Mouse (Mus musculus): Measurements from ENCODE around the gene Olfr1495. TPM values are rescaled to one million over a fixed set of nuclear protein-coding genes. Genes with fewer than 3 reads are reported as not detected.
"Not testable (repeated sequence)": the region's sequence is repeated elsewhere in the genome, so short reads cannot be mapped to it uniquely, and the experiment has no call there.

The Olfr1495 gene
- polyA plus RNA-seq (2012; rRNA removed) = not detected in 2 replicates

DNA sequence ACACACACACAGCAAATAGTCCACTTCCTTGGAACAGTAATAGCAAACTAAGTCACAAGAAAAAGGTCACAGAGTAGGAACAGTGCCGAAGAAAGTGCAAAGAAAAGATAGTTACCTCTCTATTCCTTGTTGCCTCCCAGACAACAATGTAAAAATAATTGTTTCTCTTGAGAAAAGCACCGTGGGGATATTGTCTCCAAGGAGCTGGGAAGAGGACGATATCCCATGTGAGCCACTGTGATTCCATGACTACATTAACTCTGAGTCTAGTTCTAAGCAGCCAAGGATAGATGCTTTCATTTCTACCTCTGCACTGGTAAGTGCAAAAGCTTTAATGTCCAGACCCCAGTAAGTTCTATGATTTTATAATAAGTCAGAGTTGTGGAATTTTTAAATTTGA lies at the start of gene Olfr1495:
Gene Olfr1495, plus strand, starts transcription at position 301 of the 400 bp plus-strand sequence.
- Histone ChIP-seq H3K4me1 (ENCODE audit: control insufficient read depth, insufficient read depth, low read length) (no peaks in the 10 kb centered on the region), H3K36me3 (ENCODE audit: control insufficient read depth, insufficient read depth, low read length) (no peaks in the 10 kb centered on the region), H3K27ac (ENCODE audit: control insufficient read depth, insufficient read depth, low read depth, low read length) (no peak within 1 kb of the TSS), H3K27me3 (ENCODE audit: control insufficient read depth, insufficient read depth, low read length) (no peaks in the 10 kb centered on the region), H3K4me3 (ENCODE audit: control insufficient read depth, low read depth, low read length) (no peak within 1 kb of the TSS)
- TF ChIP-seq CTCF (IDR thresholded peaks at IDR 0.05; ENCODE audit: control insufficient read depth, insufficient read depth, insufficient replicate concordance, low read depth, low read length) (no peak), POLR2A (IDR thresholded peaks at IDR 0.05; ENCODE audit: control insufficient read depth, low read depth, low read length) (no peak)

DNA sequence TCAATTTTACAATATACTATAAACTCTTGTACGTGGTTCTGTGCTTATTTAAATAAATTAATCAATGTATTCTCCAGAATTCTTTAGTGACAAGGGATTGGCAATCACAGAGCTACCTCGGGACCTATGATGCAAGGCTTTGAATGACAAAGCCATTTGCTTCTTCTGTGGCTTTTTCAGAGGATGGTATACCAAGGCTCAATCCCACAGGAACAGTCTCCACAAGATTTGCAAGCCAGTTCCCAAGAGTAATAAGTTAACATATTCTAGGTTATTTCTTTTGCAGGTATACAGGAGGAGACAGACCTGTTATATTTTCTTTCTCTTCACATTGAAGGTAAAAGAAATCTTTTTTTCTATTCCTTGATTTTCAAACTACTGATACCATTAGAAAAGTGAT lies 41.4 kb upstream of the Olfr1495 start, which contains the start of gene Olfr1493-ps1:
Gene Olfr1493-ps1, plus strand, starts transcription at position 301 of the 400 bp plus-strand sequence.
- Histone ChIP-seq H3K4me3 (ENCODE audit: control insufficient read depth, low read depth, low read length) (no peak within 1 kb of the TSS), H3K27ac (ENCODE audit: control insufficient read depth, insufficient read depth, low read depth, low read length) (no peak within 1 kb of the TSS), H3K36me3 (ENCODE audit: control insufficient read depth, insufficient read depth, low read length) (no peaks in the 10 kb centered on the region), H3K4me1 (ENCODE audit: control insufficient read depth, insufficient read depth, low read length) (no peaks in the 10 kb centered on the region), H3K27me3 (ENCODE audit: control insufficient read depth, insufficient read depth, low read length) (no peaks in the 10 kb centered on the region)
- TF ChIP-seq POLR2A (IDR thresholded peaks at IDR 0.05; ENCODE audit: control insufficient read depth, low read depth, low read length) = no peak
- TF ChIP-seq CTCF (IDR thresholded peaks at IDR 0.05; ENCODE audit: control insufficient read depth, insufficient read depth, insufficient replicate concordance, low read depth, low read length) = no peak

DNA sequence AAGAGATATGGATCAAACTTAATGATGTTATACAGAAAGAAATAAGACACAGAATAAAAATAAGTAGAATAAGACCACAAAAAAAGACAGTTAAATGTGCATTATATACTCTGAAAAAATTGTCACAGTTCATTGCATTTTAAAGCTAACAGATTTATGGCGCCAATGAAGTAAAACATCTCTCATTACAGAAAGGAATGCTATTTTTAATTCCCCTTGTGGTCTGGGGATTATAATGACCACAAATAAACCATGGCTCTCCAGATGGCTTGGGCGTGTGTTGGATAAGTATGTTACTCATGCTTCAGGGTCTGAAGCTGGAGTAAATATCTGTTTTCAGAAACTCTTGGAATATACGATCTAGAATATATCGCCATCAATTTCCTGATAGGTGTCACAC lies 25.0 kb upstream of the Olfr1495 start, which contains the start of gene Olfr1494:
Gene Olfr1494, plus strand, starts transcription at position 301 of the 400 bp plus-strand sequence.
- Histone ChIP-seq H3K27ac (ENCODE audit: control insufficient read depth, insufficient read depth, low read depth, low read length) (no peak within 1 kb of the TSS), H3K27me3 (ENCODE audit: control insufficient read depth, insufficient read depth, low read length) (no peaks in the 10 kb centered on the region), H3K4me1 (ENCODE audit: control insufficient read depth, insufficient read depth, low read length) (no peaks in the 10 kb centered on the region), H3K36me3 (ENCODE audit: control insufficient read depth, insufficient read depth, low read length) (no peaks in the 10 kb centered on the region), H3K4me3 (ENCODE audit: control insufficient read depth, low read depth, low read length) (no peak within 1 kb of the TSS)
- TF ChIP-seq POLR2A (IDR thresholded peaks at IDR 0.05; ENCODE audit: control insufficient read depth, low read depth, low read length) (no peak), CTCF (IDR thresholded peaks at IDR 0.05; ENCODE audit: control insufficient read depth, insufficient read depth, insufficient replicate concordance, low read depth, low read length) (no peak)

GRCm38 (mm10) chr19:13749366-13749765 lies 15.0 kb upstream of the Olfr1495 start:
- TF ChIP-seq POLR2A (IDR thresholded peaks at IDR 0.05; ENCODE audit: control insufficient read depth, low read depth, low read length) (no peak), CTCF (IDR thresholded peaks at IDR 0.05; ENCODE audit: control insufficient read depth, insufficient read depth, insufficient replicate concordance, low read depth, low read length) (no peak)
- Histone ChIP-seq H3K36me3 (ENCODE audit: control insufficient read depth, insufficient read depth, low read length) (no peaks in the 10 kb centered on the region), H3K27ac (ENCODE audit: control insufficient read depth, insufficient read depth, low read depth, low read length) (no peak overlapping the region), H3K4me3 (ENCODE audit: control insufficient read depth, low read depth, low read length) (no peak overlapping the region), H3K4me1 (ENCODE audit: control insufficient read depth, insufficient read depth, low read length) (no peaks in the 10 kb centered on the region), H3K27me3 (ENCODE audit: control insufficient read depth, insufficient read depth, low read length) (no peaks in the 10 kb centered on the region)

DNA sequence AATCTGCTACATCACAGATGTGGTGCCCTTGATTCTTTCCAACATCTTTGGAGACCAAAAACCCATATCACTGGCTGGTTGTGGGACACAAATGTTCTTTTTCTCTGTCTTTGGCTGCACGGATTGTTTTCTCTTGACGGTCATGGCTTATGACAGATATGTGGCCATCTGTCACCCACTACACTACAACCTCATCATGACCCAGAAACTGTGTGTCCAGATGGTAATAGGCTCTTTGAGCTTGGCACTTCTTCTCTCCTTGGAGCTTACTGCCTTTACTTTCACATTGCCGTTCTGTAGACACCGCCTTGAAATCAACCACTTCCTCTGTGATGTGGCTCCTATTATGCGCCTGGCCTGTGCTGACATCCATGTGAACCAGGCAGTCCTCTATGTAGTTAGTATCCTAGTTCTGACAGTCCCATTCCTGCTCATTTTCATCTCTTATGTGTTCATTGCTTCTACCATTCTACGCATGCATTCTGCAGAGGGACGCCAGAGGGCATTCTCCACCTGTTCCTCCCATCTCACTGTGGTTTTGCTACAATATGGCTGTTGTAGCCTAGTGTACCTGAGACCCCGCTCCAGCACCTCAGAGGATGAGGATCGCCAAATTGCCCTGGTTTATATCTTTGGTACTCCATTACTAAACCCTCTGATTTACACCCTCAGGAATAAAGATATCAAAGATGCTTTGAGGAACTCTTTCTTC lies 4.3 kb downstream of the Olfr1495 start:
- H3K4me3 ChIP-seq (ENCODE audit: control insufficient read depth, low read depth, low read length) = no peak overlapping the region
- TF ChIP-seq POLR2A (IDR thresholded peaks at IDR 0.05; ENCODE audit: control insufficient read depth, low read depth, low read length) (no peak), CTCF (IDR thresholded peaks at IDR 0.05; ENCODE audit: control insufficient read depth, insufficient read depth, insufficient replicate concordance, low read depth, low read length) (no peak)
- no peaks in the 10 kb centered on the region for H3K4me1 ChIP-seq (ENCODE audit: control insufficient read depth, insufficient read depth, low read length)
- H3K27ac ChIP-seq (ENCODE audit: control insufficient read depth, insufficient read depth, low read depth, low read length) = no peak overlapping the region
- H3K27me3 ChIP-seq (ENCODE audit: control insufficient read depth, insufficient read depth, low read length) = no peaks in the 10 kb centered on the region
- H3K36me3 ChIP-seq (ENCODE audit: control insufficient read depth, insufficient read depth, low read length) = no peaks in the 10 kb centered on the region

DNA sequence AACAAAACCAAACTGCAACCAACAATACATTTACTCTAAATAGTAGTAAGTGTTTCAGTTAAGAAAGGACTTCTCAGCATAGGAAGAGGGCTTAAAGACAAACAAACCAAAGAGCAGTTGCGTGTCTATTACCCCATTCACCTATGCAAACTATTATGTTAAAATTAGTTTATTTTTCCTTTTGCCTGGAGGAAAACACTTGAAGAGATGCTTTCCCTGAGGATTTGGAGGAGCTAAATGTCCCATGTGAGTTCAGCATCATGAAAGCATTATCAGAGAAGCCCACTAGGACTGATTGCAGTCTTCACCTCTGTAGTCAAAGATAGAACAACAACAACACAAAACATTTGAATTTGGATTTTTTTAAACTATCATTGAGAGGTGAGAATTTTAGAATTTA lies 13.2 kb downstream of the Olfr1495 start, which contains the start of gene Olfr1496:
Gene Olfr1496, plus strand, starts transcription at position 301 of the 400 bp plus-strand sequence.
- H3K27me3 ChIP-seq (ENCODE audit: control insufficient read depth, insufficient read depth, low read length) = no peaks in the 10 kb centered on the region
- H3K27ac ChIP-seq (ENCODE audit: control insufficient read depth, insufficient read depth, low read depth, low read length) = no peak within 1 kb of the TSS
- H3K36me3 ChIP-seq (ENCODE audit: control insufficient read depth, insufficient read depth, low read length) = no peaks in the 10 kb centered on the region
- no peak within 1 kb of the TSS for H3K4me3 ChIP-seq (ENCODE audit: control insufficient read depth, low read depth, low read length)
- TF ChIP-seq POLR2A (IDR thresholded peaks at IDR 0.05; ENCODE audit: control insufficient read depth, low read depth, low read length) (no peak), CTCF (IDR thresholded peaks at IDR 0.05; ENCODE audit: control insufficient read depth, insufficient read depth, insufficient replicate concordance, low read depth, low read length) (no peak)
- no peaks in the 10 kb centered on the region for H3K4me1 ChIP-seq (ENCODE audit: control insufficient read depth, insufficient read depth, low read length)

- TF ChIP-seq POLR2A (IDR thresholded peaks at IDR 0.05; ENCODE audit: control insufficient read depth, low read depth, low read length) (no peak), CTCF (IDR thresholded peaks at IDR 0.05; ENCODE audit: control insufficient read depth, insufficient read depth, insufficient replicate concordance, low read depth, low read length) (no peak)
- Histone ChIP-seq H3K27ac (ENCODE audit: control insufficient read depth, insufficient read depth, low read depth, low read length) (no peak within 1 kb of the TSS), H3K27me3 (ENCODE audit: control insufficient read depth, insufficient read depth, low read length) (no peaks in the 10 kb centered on the region), H3K36me3 (ENCODE audit: control insufficient read depth, insufficient read depth, low read length) (no peaks in the 10 kb centered on the region), H3K4me1 (ENCODE audit: control insufficient read depth, insufficient read depth, low read length) (no peaks in the 10 kb centered on the region), H3K4me3 (ENCODE audit: control insufficient read depth, low read depth, low read length) (peak within 1 kb of the TSS; percentile 10; the same call in 1 of the 2 replicates)
Measured at GRCm38 (mm10) chr19:13798102-13798501, 33.7 kb downstream of the Olfr1495 start, which contains the start of gene Olfr1497. Gene Olfr1497 (minus strand): TSS chr19:13798202.

- not testable (repeated sequence) for H3K27ac ChIP-seq (ENCODE audit: control insufficient read depth, insufficient read depth, low read depth, low read length)
Measured at GRCm38 (mm10) chr19:13805486-13805885, 41.1 kb downstream of the Olfr1495 start.

More at GRCm38 (mm10) chr19:13805486-13805885, 41.1 kb downstream of the Olfr1495 start:
- not testable (repeated sequence) for H3K27me3 ChIP-seq (ENCODE audit: control insufficient read depth, insufficient read depth, low read length); H3K4me3 ChIP-seq (ENCODE audit: control insufficient read depth, low read depth, low read length); H3K4me1 ChIP-seq (ENCODE audit: control insufficient read depth, insufficient read depth, low read length); H3K36me3 ChIP-seq (ENCODE audit: control insufficient read depth, insufficient read depth, low read length)
